Mouse (Mus musculus): ENCODE data around the gene Tns1. TPM values are rescaled to one million over a fixed set of nuclear protein-coding genes. Genes with fewer than 3 reads are reported as not detected.

The Tns1 gene
- polyA plus RNA-seq, 1 experiment: 15.1 TPM

- DNase-seq (ENCODE audit: low read depth): no peak
- no peak for TF ChIP-seq POLR2A (IDR thresholded peaks at IDR 0.05; ENCODE audit: borderline replicate concordance, extremely low read depth, insufficient read depth, insufficient read length, poor library complexity, severe bottlenecking)
- no peak for TF ChIP-seq CTCF (IDR thresholded peaks at IDR 0.05; ENCODE audit: borderline replicate concordance, extremely low read depth, insufficient read depth, insufficient read length)
Observed at GRCm38 (mm10) chr1:74053068-74053467, 71.2 kb downstream of the Tns1 start.

GRCm38 (mm10) chr1:74051349-74051748, 72.9 kb downstream of the Tns1 start:
- no peak for DNase-seq (ENCODE audit: low read depth)
- TF ChIP-seq CTCF (IDR thresholded peaks at IDR 0.05; ENCODE audit: borderline replicate concordance, extremely low read depth, insufficient read depth, insufficient read length) (no peak), POLR2A (IDR thresholded peaks at IDR 0.05; ENCODE audit: borderline replicate concordance, extremely low read depth, insufficient read depth, insufficient read length, poor library complexity, severe bottlenecking) (no peak)

GRCm38 (mm10) chr1:74049430-74049829, 74.8 kb downstream of the Tns1 start:
- no peak for TF ChIP-seq CTCF (IDR thresholded peaks at IDR 0.05; ENCODE audit: borderline replicate concordance, extremely low read depth, insufficient read depth, insufficient read length)
- TF ChIP-seq POLR2A (IDR thresholded peaks at IDR 0.05; ENCODE audit: borderline replicate concordance, extremely low read depth, insufficient read depth, insufficient read length, poor library complexity, severe bottlenecking): no peak

GRCm38 (mm10) chr1:74047722-74048121, 76.5 kb downstream of the Tns1 start:
- DNase-seq (ENCODE audit: low read depth): no peak
- TF ChIP-seq CTCF (IDR thresholded peaks at IDR 0.05; ENCODE audit: borderline replicate concordance, extremely low read depth, insufficient read depth, insufficient read length) (no peak), POLR2A (IDR thresholded peaks at IDR 0.05; ENCODE audit: borderline replicate concordance, extremely low read depth, insufficient read depth, insufficient read length, poor library complexity, severe bottlenecking) (no peak)

More at GRCm38 (mm10) chr1:74049430-74049829, 74.8 kb downstream of the Tns1 start:
- no peak for DNase-seq (ENCODE audit: low read depth)

GRCm38 (mm10) chr1:74047311-74047710, 76.9 kb downstream of the Tns1 start:
- TF ChIP-seq POLR2A (IDR thresholded peaks at IDR 0.05; ENCODE audit: borderline replicate concordance, extremely low read depth, insufficient read depth, insufficient read length, poor library complexity, severe bottlenecking) (no peak), CTCF (IDR thresholded peaks at IDR 0.05; ENCODE audit: borderline replicate concordance, extremely low read depth, insufficient read depth, insufficient read length) (no peak)

GRCm38 (mm10) chr1:74045034-74045433, 79.2 kb downstream of the Tns1 start:
- DNase-seq (ENCODE audit: low read depth): no peak
- TF ChIP-seq POLR2A (IDR thresholded peaks at IDR 0.05; ENCODE audit: borderline replicate concordance, extremely low read depth, insufficient read depth, insufficient read length, poor library complexity, severe bottlenecking) (no peak), CTCF (IDR thresholded peaks at IDR 0.05; ENCODE audit: borderline replicate concordance, extremely low read depth, insufficient read depth, insufficient read length) (no peak)

More at GRCm38 (mm10) chr1:74047311-74047710, 76.9 kb downstream of the Tns1 start:
- no peak for DNase-seq (ENCODE audit: low read depth)

- DNase-seq (ENCODE audit: low read depth): no peak
- TF ChIP-seq POLR2A (IDR thresholded peaks at IDR 0.05; ENCODE audit: borderline replicate concordance, extremely low read depth, insufficient read depth, insufficient read length, poor library complexity, severe bottlenecking): no peak
Observed at GRCm38 (mm10) chr1:74044421-74044820, 79.8 kb downstream of the Tns1 start.

GRCm38 (mm10) chr1:74043584-74044105, 80.6 kb downstream of the Tns1 start:
- no peak for DNase-seq (ENCODE audit: low read depth)
- TF ChIP-seq CTCF (IDR thresholded peaks at IDR 0.05; ENCODE audit: borderline replicate concordance, extremely low read depth, insufficient read depth, insufficient read length) (no peak), POLR2A (IDR thresholded peaks at IDR 0.05; ENCODE audit: borderline replicate concordance, extremely low read depth, insufficient read depth, insufficient read length, poor library complexity, severe bottlenecking) (no peak)

GRCm38 (mm10) chr1:74042711-74043467, 81.4 kb downstream of the Tns1 start:
- DNase-seq (ENCODE audit: low read depth): peak; percentile 52
- TF ChIP-seq POLR2A (IDR thresholded peaks at IDR 0.05; ENCODE audit: borderline replicate concordance, extremely low read depth, insufficient read depth, insufficient read length, poor library complexity, severe bottlenecking) (no peak), CTCF (IDR thresholded peaks at IDR 0.05; ENCODE audit: borderline replicate concordance, extremely low read depth, insufficient read depth, insufficient read length) (no peak)

GRCm38 (mm10) chr1:74041692-74042091, 82.6 kb downstream of the Tns1 start:
- no peak for TF ChIP-seq CTCF (IDR thresholded peaks at IDR 0.05; ENCODE audit: borderline replicate concordance, extremely low read depth, insufficient read depth, insufficient read length)
- no peak for TF ChIP-seq POLR2A (IDR thresholded peaks at IDR 0.05; ENCODE audit: borderline replicate concordance, extremely low read depth, insufficient read depth, insufficient read length, poor library complexity, severe bottlenecking)
- no peak for DNase-seq (ENCODE audit: low read depth)

GRCm38 (mm10) chr1:74041178-74041577, 83.1 kb downstream of the Tns1 start:
- DNase-seq (ENCODE audit: low read depth): no peak
- TF ChIP-seq CTCF (IDR thresholded peaks at IDR 0.05; ENCODE audit: borderline replicate concordance, extremely low read depth, insufficient read depth, insufficient read length): no peak
- TF ChIP-seq POLR2A (IDR thresholded peaks at IDR 0.05; ENCODE audit: borderline replicate concordance, extremely low read depth, insufficient read depth, insufficient read length, poor library complexity, severe bottlenecking): no peak
